Mouse (Mus musculus): ENCODE measurements around the gene Arih1. TPM values are rescaled to one million over a fixed set of nuclear protein-coding genes. Genes with fewer than 3 reads are reported as not detected.

Gene Arih1
- total RNA-seq (2021): 100 to 1,000 TPM; 106 TPM
- long read RNA-seq, experiment 1, full-length matches to known transcripts: 6 of 15 reads
- long read RNA-seq, experiment 1, partial matches to known transcripts: 0 of 15 reads
- long read RNA-seq, experiment 1, other reads (novel, unspliced or antisense): 9 of 15 reads
- long read RNA-seq, experiment 2, full-length matches to known transcripts: 14 of 29 reads
- long read RNA-seq, experiment 2, partial matches to known transcripts: 5 of 29 reads
- long read RNA-seq, experiment 2, other reads (novel, unspliced or antisense): 10 of 29 reads

- peak within 1 kb of the TSS; percentile 55 for H3K4me3 ChIP-seq
- peak within 1 kb of the TSS; percentile 92 for H3K27ac ChIP-seq
- peak; percentile 97 to 100 for DNase-seq (ENCODE audit: low spot score in 2 of 2)
- no peak; the same call in 1 of the 2 replicates for TF ChIP-seq CTCF (conservative IDR thresholded peaks at IDR 0.05)
These were observed at the start of gene Arih1 for GRCm38 (mm10) chr9:59486549-59487065. TSS of gene Arih1 (minus strand) at chr9:59486618.

DNA sequence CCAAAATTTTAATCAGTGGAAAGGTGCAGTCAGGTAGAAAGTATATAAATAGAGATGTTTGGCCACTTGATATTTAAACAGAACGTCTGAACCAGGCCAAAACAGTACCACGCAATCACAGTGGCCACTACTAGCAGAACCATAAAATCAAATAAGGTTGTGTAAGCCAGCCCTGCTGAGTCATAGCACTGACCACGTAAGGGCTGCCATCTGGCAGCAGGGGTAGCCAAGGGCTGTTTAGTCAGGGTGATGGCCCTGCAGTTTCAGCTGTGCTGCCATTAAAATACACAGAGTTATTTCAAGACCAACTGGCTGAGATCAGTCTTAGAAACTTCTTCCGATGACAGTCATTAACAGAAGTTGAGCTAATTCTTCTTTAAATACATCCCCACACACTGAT is 47.5 kb upstream of the Arih1 start:
- no peak for DNase-seq (ENCODE audit: low spot score in 2 of 2)
- Histone ChIP-seq H3K27ac (no peak overlapping the region), H3K4me3 (no peak overlapping the region)
- TF ChIP-seq CTCF (conservative IDR thresholded peaks at IDR 0.05): no peak

DNA sequence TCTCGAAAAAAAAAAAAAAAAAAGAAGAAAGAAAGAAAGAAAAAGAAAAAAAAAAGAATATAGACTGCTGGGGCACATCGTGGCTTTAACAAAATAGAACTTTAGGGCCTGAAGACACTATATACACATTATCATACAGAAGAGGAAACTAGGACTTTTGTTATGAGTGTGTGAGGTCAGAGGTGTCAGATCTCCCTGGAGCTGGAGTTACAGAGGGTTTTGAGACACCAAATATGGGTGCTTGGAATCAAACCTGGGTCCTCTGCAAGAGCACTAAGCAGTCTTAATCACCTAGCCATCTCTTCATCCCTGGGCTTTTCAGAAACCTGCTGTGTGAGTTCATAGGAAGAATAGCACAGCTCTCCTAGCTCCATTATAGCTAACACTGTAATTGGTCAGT is 47.0 kb upstream of the Arih1 start:
- no peak for DNase-seq (ENCODE audit: low spot score in 2 of 2)
- Histone ChIP-seq H3K27ac (no peak overlapping the region), H3K4me3 (no peak overlapping the region)
- no peak for TF ChIP-seq CTCF (conservative IDR thresholded peaks at IDR 0.05)

DNA sequence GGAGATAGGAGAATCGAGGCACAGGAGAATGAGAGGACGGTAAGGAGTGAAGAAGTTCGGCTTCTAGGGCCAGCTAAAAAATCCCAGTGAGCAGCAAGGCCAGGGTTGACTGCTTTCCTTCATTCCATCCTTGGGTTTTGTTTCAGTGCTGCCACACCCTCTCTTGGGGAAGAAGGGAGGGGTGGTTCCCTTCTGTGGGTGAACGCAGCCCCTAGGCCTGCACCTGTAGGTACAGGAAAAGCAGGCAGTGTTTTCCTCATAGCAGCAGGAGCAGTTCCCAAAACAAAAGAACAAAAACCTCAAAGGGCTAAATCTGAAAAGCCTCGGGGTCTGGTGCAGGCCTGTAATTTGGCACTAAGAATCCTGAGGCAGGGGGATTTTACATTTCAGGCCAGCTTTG is 45.2 kb upstream of the Arih1 start:
- H3K4me3 ChIP-seq: no peak overlapping the region
- DNase-seq (ENCODE audit: low spot score in 2 of 2): no peak
- no peak for TF ChIP-seq CTCF (conservative IDR thresholded peaks at IDR 0.05)

DNA sequence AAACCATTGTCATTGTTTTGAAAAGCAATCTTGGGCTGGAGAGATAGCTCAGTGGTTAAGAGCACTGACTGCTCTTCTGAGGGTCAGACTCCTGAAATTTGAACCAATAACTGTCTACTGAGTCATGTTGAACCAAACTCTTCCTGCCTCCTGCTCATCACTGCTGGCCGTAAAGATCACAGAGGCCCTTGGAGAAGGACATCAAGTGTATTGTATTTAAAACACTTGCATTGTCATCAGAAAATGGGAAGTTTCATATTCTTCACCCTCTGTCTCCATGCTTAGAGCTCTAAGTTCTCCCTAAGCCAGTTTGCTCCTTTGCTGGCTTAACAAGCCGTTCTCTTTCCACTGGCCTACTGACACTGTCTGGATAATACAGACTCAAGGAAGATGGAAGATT is 41.9 kb upstream of the Arih1 start:
- Histone ChIP-seq H3K4me3 (no peak overlapping the region), H3K27ac (no peak overlapping the region)
- no peak for TF ChIP-seq CTCF (conservative IDR thresholded peaks at IDR 0.05)
- DNase-seq (ENCODE audit: low spot score in 2 of 2): no peak

More for the DNA sequence above, 45.2 kb upstream of the Arih1 start:
- no peak overlapping the region for H3K27ac ChIP-seq

GRCm38 (mm10) chr9:59527580-59527979 is 41.2 kb upstream of the Arih1 start:
- DNase-seq (ENCODE audit: low spot score in 2 of 2): no peak

DNA sequence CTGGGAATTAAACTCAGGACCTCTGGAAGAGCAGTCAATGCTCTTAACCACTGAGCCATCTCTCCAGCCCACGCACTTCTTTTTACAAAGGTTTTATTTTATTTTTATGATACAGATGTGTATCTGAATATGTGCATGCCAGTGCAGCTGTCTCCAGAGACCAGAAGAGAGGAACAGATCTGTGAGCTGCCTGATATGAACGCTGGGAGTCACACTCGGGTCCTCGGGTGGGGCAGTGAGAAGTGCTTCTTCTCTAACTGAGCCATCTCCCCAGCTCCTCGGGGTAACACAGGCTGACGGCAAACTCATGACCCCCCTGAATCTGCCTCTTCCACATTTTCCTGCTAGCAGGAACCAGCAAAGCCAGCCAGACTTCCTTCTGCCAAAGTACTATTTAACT is 40.3 kb upstream of the Arih1 start:
- Histone ChIP-seq H3K4me3 (no peak overlapping the region), H3K27ac (no peak overlapping the region)
- DNase-seq (ENCODE audit: low spot score in 2 of 2): no peak
- TF ChIP-seq CTCF (conservative IDR thresholded peaks at IDR 0.05): no peak

More at GRCm38 (mm10) chr9:59527580-59527979, 41.2 kb upstream of the Arih1 start:
- Histone ChIP-seq H3K27ac (no peak overlapping the region), H3K4me3 (no peak overlapping the region)
- TF ChIP-seq CTCF (conservative IDR thresholded peaks at IDR 0.05): no peak

DNA sequence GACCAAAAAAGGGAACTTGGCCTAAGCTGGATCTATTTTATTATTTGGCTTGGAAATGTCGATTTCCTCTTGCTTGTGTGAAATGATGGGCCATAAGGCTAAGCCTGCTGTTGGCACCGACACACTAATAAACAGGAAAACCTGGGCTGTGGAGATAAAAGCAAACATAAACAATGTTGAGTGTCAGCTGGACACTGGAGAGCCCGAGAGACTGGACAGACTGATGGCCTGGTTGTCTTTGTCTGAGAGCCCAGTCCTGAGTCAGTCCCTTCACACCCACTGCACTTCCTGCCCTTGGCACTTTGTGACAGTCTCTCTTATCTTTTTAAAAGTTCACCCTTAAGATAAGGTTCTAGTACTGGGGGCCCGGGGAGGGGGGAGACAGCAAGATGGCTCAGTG is 36.5 kb upstream of the Arih1 start:
- Histone ChIP-seq H3K27ac (no peak overlapping the region), H3K4me3 (no peak overlapping the region)
- no peak for DNase-seq (ENCODE audit: low spot score in 2 of 2)
- TF ChIP-seq CTCF (conservative IDR thresholded peaks at IDR 0.05): no peak

DNA sequence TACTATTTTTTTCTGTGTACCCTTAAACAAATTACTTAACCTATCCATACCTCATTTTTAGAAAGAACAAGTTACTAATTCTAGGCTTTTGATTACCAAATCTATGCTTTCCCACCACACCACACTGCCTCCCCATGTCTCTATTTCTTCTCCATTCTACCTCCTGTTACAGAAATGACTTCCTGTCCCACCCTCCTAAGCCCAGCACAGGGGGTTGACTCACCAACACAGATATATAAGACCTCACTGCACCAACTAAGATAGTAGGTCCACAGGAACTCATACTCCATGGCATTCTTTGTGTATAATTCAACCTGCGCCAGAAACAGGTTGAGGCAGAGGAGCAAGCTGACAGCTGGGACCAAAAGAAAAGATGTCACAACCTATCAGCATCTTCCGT is 33.0 kb upstream of the Arih1 start:
- no peak for TF ChIP-seq CTCF (conservative IDR thresholded peaks at IDR 0.05)
- H3K4me3 ChIP-seq: no peak overlapping the region
- DNase-seq (ENCODE audit: low spot score in 2 of 2): no peak
- no peak overlapping the region for H3K27ac ChIP-seq

DNA sequence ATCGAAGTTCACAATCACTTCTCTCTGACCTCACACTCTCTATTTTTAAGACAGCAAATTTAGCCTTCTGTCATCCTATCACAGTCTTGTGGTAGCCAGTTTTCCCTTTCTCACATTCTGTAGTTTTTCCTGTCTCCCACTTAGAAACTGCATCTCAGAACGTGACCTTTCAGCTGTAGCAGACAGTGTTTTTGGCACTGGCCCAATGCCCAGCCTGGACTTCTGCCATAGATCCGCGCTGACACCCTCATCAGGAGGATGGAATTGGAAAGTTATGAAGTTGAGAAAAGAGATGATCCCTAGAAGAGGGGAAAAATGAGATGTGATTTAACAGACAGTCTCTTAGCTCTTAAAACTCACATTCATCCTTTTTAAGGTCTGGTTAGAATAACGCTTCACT is 32.6 kb upstream of the Arih1 start:
- DNase-seq (ENCODE audit: low spot score in 2 of 2): no peak
- TF ChIP-seq CTCF (conservative IDR thresholded peaks at IDR 0.05): no peak
- H3K27ac ChIP-seq: no peak overlapping the region

GRCm38 (mm10) chr9:59517127-59517526 is 30.7 kb upstream of the Arih1 start:
- H3K4me3 ChIP-seq: no peak overlapping the region
- H3K27ac ChIP-seq: no peak overlapping the region
- peak; percentile 32; the same call in 1 of the 2 replicates for TF ChIP-seq CTCF (conservative IDR thresholded peaks at IDR 0.05)
- DNase-seq (ENCODE audit: low spot score in 2 of 2): no peak

More for the DNA sequence above, 32.6 kb upstream of the Arih1 start:
- no peak overlapping the region for H3K4me3 ChIP-seq

DNA sequence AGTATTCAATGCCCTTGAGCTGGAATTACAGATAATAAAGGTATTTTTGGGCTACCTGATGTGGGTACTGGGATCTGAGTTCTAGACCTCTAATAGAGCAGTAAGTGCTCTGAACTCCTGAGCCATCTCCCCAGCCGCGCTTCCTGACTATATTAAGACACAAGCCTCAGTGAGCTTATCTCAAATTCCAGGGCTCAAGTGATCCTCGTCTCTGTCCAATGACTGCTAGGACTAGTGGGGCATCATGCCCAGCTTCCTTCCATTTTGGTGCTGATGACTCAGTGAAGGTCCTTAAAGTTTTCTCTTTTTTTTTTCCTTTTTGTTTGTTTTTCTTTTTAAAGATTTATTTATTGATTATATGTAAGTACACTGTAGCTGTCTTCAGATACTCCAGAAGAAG is 28.7 kb upstream of the Arih1 start:
- no peak for DNase-seq (ENCODE audit: low spot score in 2 of 2)
- Histone ChIP-seq H3K4me3 (no peak overlapping the region), H3K27ac (no peak overlapping the region)
- no peak for TF ChIP-seq CTCF (conservative IDR thresholded peaks at IDR 0.05)

- Histone ChIP-seq H3K4me3 (no peak overlapping the region), H3K27ac (no peak overlapping the region)
- no peak for DNase-seq (ENCODE audit: low spot score in 2 of 2)
- no peak for TF ChIP-seq CTCF (conservative IDR thresholded peaks at IDR 0.05)
These were observed 26.0 kb upstream of the Arih1 start for GRCm38 (mm10) chr9:59512381-59512780.

- no peak overlapping the region for H3K4me3 ChIP-seq
- no peak overlapping the region for H3K27ac ChIP-seq
- DNase-seq (ENCODE audit: low spot score in 2 of 2): no peak
- TF ChIP-seq CTCF (conservative IDR thresholded peaks at IDR 0.05): no peak
These were observed 21.7 kb upstream of the Arih1 start for GRCm38 (mm10) chr9:59508146-59508545.

Data from layer of hippocampus, adult 2 months (tissue).